Mouse (Mus musculus): Measurements from ENCODE around the gene Vps52. TPM values are rescaled to one million over a fixed set of nuclear protein-coding genes. Genes with fewer than 3 reads are reported as not detected.

Vps52 gene
- total RNA-seq, 2 experiments from 2014 or later = 53.4 to 59.9 TPM

DNA sequence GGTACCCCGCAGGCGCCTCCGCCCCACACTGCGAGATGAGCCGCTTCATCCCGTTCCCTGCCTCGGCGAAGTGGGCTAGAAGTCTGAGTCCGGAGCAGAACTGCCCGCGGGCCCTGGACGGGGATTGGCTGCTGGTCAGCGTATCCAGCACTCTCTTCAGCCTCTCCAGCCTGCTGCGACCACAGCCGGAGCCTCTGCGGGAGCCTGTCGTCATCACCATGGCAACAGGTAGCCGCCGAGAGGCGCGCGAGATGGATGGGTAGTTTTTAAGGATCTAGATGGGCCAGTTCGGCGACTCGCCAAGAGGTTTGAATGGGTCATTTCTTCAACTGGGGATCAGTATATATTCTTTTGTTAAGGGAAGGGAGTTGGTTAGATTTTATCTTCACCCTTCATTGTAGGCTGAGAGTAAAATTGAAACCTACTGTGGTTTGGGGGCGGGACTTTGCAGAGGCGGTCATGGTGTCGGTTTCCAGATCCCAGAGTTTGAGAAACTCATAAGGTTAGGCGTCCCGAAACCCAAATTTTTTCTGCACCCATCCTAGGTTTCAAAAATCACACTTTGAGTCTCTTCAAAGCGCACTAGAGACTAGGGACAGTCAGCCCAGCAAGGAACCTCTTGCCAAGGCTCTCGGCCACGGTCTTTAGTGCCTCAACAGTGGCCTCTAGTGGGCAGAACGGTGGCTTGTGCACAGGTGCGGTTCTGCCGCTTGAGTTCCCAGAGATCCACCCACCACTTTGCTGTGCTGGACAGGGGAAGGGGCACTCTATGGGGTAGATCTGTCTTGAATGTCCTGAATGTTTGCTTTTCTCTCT is 35.1 kb upstream of the Vps52 start:
- DNase-seq = peak; percentile 88 to 89

- no peak for DNase-seq
These were observed 34.3 kb upstream of the Vps52 start for GRCm38 (mm10) chr17:33921361-33921760.

- DNase-seq = peak in 1 of 2 experiments; percentile 52
These were observed 30.9 kb upstream of the Vps52 start for GRCm38 (mm10) chr17:33924577-33925283.

GRCm38 (mm10) chr17:33925406-33926116 is 30.1 kb upstream of the Vps52 start:
- DNase-seq = no peak

- DNase-seq = no peak
These were observed 29.2 kb upstream of the Vps52 start for GRCm38 (mm10) chr17:33926207-33926932.

- DNase-seq = no peak
These were observed 27.2 kb upstream of the Vps52 start for GRCm38 (mm10) chr17:33928251-33928947.

- DNase-seq = peak; percentile 94 to 95
These were observed 26.0 kb upstream of the Vps52 start, which contains the start of gene Rgl2 for GRCm38 (mm10) chr17:33929371-33930279. TSS of gene Rgl2 (plus strand) at chr17:33929543.

DNA sequence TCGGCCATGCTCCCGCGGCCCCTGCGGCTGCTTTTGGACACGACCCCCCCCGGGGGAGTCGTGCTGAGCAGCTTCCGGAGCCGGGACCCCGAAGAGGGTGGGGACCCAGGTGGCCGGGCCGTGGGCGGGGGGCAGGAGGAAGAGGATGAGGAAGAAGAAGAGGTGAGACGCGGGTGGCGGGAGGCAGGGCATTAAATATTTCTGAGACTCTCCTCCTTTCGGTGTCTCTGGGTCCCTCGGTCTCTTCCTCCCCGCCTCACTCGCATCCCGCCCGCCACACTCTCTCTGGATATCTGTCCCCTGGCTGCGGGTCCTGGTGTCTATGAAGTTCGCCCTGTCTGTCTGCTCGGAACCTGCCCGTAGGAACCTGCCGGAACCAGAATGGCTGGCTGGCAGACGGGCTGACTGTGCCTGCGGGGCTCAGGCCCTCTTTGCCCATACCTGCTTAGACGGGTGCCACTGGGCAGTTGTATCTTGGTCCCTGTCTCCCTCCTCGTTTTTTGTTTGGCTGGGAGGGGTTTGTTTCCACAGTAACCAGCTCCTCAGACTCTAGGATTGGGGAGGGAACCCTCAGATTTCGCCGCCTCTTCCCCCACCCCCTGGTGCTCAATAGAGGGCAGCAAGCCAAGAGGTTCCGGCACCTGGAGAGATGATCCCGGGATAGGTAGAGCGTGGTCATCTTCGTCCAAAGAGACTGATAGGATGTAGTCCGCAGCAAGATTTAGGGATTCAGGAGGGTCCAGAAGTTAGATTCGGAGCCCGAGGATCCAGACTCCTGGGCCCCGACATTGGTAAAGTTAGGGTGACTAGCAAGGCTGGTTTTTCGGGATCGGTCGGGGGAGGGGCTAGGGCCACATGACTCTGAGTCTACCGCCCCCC is 25.1 kb upstream of the Vps52 start:
- DNase-seq = peak; percentile 71 to 80

DNA sequence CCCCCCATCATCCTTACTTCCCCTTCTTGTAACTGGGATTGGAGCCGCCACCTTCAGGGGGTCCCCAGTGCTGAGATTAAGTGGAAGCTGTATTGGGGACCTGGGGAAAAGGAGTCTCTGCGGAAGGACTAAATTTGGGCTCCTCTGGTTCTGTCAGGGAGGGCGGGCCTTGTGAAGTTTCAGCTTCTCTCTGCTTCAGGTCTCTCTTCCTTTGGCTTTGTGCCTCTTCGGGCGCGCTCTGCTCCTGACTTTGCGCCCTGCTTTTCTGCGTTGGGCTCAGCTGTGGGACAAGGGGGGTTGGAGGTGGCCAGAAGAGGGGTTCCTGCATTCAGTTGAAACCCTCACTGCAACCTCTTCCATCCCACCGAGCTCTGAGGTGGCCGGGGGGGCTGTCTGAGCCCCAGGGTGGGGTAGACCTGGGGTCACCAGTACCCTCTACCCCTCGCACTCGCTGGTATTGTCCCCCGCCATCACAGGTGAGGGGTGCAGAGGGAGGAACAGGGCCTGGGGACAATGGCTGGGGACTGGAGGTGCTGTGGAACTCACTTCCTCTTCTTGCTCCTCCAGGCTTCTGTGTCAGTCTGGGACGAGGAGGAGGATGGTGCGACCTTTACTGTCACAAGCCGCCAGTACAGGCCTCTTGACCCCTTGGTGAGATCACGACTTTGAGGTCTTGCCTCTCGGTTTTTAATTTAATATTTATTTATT is 24.3 kb upstream of the Vps52 start:
- DNase-seq = no peak

GRCm38 (mm10) chr17:33931947-33932346 is 23.7 kb upstream of the Vps52 start:
- DNase-seq = no peak

DNA sequence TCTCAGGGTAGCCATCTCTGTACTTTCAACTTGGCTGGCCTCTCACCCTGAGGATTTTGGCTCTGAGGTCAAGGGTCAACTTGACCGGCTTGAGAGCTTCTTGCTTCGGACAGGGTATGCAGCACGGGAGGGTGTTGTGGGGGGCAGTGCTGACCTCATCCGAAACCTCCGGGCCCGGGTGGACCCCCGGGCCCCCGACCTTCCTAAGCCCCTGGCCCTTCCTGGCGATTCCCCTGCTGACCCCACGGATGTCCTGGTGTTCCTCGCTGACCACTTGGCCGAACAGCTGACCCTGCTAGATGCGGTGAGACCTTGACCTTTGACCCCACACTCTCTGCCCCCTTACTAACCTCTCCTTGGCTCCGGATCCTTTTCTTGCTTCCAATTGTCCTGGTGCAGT is 23.2 kb upstream of the Vps52 start:
- DNase-seq = no peak

- DNase-seq = no peak
These were observed 22.6 kb upstream of the Vps52 start for GRCm38 (mm10) chr17:33932970-33933369.

GRCm38 (mm10) chr17:33935422-33936055 is 20.1 kb upstream of the Vps52 start:
- DNase-seq = no peak

DNA sequence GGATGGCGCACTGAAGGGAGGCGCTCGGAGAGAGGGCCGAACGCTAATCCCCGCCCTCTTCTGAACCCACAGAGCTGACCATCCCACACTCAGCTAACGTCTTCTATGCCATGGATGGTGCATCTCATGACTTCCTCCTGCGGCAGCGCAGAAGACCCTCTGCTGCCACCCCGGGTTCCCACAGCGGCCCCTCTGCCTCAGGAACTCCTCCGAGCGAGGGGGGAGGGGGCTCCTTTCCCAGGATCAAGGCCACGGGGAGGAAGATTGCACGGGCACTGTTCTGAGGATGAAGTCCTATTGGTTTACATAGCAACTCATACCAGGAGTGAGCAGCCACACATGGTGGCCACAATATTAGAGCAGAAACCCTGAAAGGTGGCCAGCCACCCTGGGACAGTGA is 18.6 kb upstream of the Vps52 start:
- DNase-seq = no peak

DNA sequence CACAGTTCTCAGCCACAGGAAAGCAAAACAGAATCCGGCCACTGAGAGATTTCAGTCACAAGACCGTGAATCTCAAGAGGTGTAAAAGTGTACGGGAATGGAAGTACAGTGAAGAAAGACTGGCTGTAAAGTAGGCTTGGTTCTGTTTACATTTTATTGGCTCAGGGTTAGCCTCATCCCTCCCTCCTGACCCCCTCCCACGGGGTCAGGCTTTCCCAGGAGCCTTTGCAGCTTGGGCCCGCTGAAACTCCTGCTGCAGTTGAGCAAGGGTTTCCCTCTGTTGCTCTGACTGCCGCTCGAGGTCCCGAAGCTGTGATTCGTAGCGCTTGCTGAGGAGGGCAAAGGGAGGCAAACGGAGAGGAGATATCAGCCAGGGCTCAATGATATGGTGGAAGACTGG is 16.8 kb upstream of the Vps52 start:
- DNase-seq = no peak

DNA sequence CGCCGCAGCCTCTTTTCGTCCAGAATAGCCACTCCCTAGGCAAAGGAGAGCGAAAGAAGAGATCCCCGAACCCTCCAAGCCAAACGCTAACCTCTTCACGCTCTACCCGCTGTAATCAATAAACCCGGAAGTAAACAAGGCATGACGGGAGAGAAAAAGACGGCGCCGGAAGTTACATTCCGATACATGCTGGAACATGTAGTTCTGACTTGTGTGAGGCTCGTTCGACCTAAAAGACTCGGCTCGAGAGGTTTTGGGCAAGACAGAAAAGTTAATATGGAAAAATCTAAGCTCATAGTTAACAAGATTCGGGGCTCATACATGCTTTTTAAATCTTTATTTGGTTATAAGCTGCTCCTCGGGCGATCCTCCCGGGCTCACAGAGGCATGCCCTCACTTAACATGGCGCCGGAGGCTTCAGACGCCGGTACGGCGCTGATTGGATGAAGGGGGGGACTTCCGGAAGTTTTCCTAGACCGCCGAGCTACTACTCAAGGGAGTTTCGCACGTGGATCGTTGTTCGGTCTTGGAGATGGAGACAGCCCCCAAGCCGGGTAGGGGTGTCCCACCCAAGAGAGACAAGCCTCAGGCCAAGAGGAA is 15.3 kb upstream of the Vps52 start, which contains the start of the genes Pfdn6 and Wdr46:
TSS of gene Pfdn6 (minus strand) at position 138 of the 600 bp plus-strand sequence.
TSS of gene Wdr46 (plus strand) at position 455 of the 600 bp plus-strand sequence.
- DNase-seq = peak; percentile 91

- peak; percentile 52 to 62 for DNase-seq
These were observed 14.6 kb upstream of the Vps52 start for GRCm38 (mm10) chr17:33940981-33941380.

Measured in adrenal gland, postnatal 36 days (tissue).